Mouse (Mus musculus) heart, postnatal 0 days (tissue): ENCODE data around the gene Gpc5. TPM values are rescaled to one million over a fixed set of nuclear protein-coding genes. Genes with fewer than 3 reads are reported as not detected.

Source experiments
- ATAC-seq: fragments of 200-750 bp; cut with Nextera tagmentation; 2 replicates; pipeline ENCODE4 v1.8.0; 2017; ENCODE audit warnings: low read depth, moderate number of reproducible peaks, moderate library complexity; ENCODE audit not compliant: insufficient read depth
- DNase-seq: peaks from one replicate; pipeline ENCODE4 v3.0.0-alpha.2; 2016; ENCODE audit warnings: low spot score
- H3K27ac ChIP-seq: fragments of 300-500 bp; sonication (generic); 2 replicates; pipeline ENCODE4 v1.5.1; 2014; ENCODE audit warnings: low read depth, mild to moderate bottlenecking
- H3K27me3 ChIP-seq: fragments of 300-500 bp; sonication (generic); 2 replicates; pipeline ENCODE4 v1.6.1; 2014; ENCODE audit warnings: low read length, mixed read lengths; ENCODE audit not compliant: control insufficient read depth, insufficient read depth
- H3K36me3 ChIP-seq: fragments of 300-500 bp; sonication (generic); replicated peaks from 2 replicates; pipeline ENCODE4 v1.6.1; 2014; ENCODE audit warnings: low read length, mixed read lengths; ENCODE audit not compliant: control insufficient read depth, insufficient read depth
- H3K4me1 ChIP-seq: fragments of 300-500 bp; sonication (generic); 2 replicates; pipeline ENCODE4 v1.6.1; 2014; ENCODE audit warnings: antibody characterized with exemption; ENCODE audit not compliant: control insufficient read depth, insufficient read depth
- H3K4me2 ChIP-seq: fragments of 300-500 bp; sonication (generic); 2 replicates; pipeline ENCODE4 v1.6.1; 2014; ENCODE audit warnings: low read depth, mild to moderate bottlenecking, low read length, moderate library complexity
- H3K4me3 ChIP-seq: fragments of 300-500 bp; sonication (generic); 2 replicates; pipeline ENCODE4 v1.5.1; 2014; ENCODE audit warnings: low read depth, low read length
- H3K9ac ChIP-seq: fragments of 300-500 bp; sonication (generic); replicated peaks from 2 replicates; pipeline ENCODE4 v1.6.1; 2014; ENCODE audit warnings: low read depth, low read length, mixed read lengths
- H3K9me3 ChIP-seq: fragments of 300-500 bp; sonication (generic); replicated peaks from 2 replicates; pipeline ENCODE4 v1.6.1; 2016; ENCODE audit warnings: low read length; ENCODE audit not compliant: control insufficient read depth
- CTCF ChIP-seq: IDR thresholded peaks from 2 replicates; pipeline ENCODE4 v1.5.1; 2016; ENCODE audit warnings: antibody characterized with exemption, control low read depth, low read depth
- EP300 ChIP-seq: IDR thresholded peaks from 2 replicates; pipeline ENCODE4 v1.6.1; 2016; ENCODE audit warnings: antibody characterized with exemption, low read depth
- WGBS: fragments of 180-500 bp; shearing (Covaris S2); extraction: QIAGEN DNeasy Blood & Tissue Kit; methylation state at CpG from one replicate; pipeline ENCODE4 v1.1.7; 2014; 5-methylcytosine and 5-hydroxymethylcytosine counted together
- polyA plus RNA-seq: library from polyadenylated mRNA; unstranded; fragments of >200 nt; fragmentation: Nextera tagmentation; extraction: Ambion mirVana; gene quantifications from 2 replicates; pipeline ENCODE4 v1.2.1, GENCODE M21; 2015
- total RNA-seq: library from RNA; depleted of rRNA; stranded (reverse); fragments of >200 nt; gene quantifications from 2 replicates; pipeline ENCODE4 v1.2.3, GENCODE M21; 2014; ENCODE audit warnings: low replicate concordance

Gpc5 gene
- total and polyA plus RNA-seq, 2 experiments from 2014 or later, result not detected

DNA sequence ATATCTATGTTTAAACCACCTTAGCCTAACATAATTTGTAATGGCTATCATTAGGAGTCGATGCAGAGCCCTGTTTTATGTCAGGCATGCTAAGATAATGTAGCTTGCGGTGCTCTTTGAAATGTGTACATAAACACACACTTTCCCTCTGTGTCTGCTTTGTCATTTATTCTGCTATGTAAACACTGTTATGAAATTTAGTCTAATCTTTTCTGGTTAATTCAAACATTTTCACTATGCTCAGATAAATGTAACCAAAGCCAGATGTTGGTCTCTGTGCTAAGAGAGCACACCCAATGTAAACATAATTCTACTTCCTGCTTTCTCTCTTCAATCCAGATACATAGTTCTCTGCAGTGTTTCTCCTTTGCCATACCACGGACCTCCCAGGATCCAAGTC lies 1256.5 kb downstream of the Gpc5 start:
- no peaks in the 10 kb centered on the region for H3K9me3 ChIP-seq
- no peak overlapping the region for H3K9ac ChIP-seq
- H3K27me3 ChIP-seq, result no peaks in the 10 kb centered on the region
- DNase-seq (no peak), ATAC-seq (no peak)
- TF ChIP-seq CTCF, result no peak
- TF ChIP-seq EP300, result no peak
- H3K4me1 ChIP-seq, result no peaks in the 10 kb centered on the region
- H3K27ac ChIP-seq, result no peak overlapping the region
- H3K4me2 ChIP-seq, result no peak overlapping the region
- no peak overlapping the region for H3K4me3 ChIP-seq
- 45% methylated on average over 3 of the region's 3 CpGs for WGBS
- H3K36me3 ChIP-seq, result no peaks in the 10 kb centered on the region

DNA sequence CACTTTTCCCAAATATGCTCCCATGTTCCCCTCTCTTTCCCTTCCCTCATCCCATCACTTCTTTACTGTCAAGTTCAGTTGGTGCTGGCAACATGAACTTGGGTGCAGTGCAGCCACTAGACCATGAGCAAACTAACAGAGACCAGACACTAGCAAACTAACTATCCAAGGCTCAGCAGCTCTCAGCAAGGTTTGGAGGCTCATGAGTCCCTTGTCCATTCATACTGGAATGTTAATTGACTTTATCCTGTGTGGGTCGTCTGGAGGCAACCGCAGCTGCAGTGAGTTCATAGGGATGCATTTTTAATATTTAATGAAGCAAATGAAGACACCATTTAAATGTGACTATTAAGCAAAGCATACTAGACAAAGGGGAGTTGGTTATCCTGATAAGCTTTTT lies 1292.6 kb downstream of the Gpc5 start:
- Histone ChIP-seq H3K4me2 (no peak overlapping the region), H3K4me1 (no peaks in the 10 kb centered on the region), H3K9me3 (no peaks in the 10 kb centered on the region), H3K27ac (no peak overlapping the region), H3K4me3 (no peak overlapping the region), H3K9ac (no peak overlapping the region), H3K27me3 (no peaks in the 10 kb centered on the region), H3K36me3 (no peaks in the 10 kb centered on the region)
- no peak for TF ChIP-seq CTCF
- no peak for TF ChIP-seq EP300
- no peak for ATAC-seq
- 67% methylated on average over 2 of the region's 2 CpGs for WGBS
- DNase-seq, result no peak

DNA sequence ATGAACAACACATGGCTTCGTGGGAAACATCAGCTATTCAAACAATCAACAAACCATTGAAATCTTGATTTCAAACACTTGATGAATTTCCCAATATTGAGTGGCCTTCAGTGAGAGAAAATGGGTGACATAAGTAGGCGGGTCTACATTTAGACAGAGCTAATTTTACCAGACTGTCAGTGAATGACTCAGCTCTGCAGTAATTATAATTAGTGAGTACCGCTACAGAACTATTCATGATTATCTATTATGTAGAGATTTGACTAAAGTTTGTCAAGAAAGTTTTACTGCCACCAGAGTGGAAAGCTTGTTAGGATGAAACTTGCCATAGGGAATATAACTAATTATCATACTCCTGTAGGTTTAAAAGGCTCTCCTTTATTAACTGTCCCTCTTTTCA lies 1323.5 kb downstream of the Gpc5 start:
- no peaks in the 10 kb centered on the region for H3K36me3 ChIP-seq
- no peaks in the 10 kb centered on the region for H3K9me3 ChIP-seq
- no peak for ATAC-seq
- no peaks in the 10 kb centered on the region for H3K4me1 ChIP-seq
- no peak overlapping the region for H3K4me2 ChIP-seq
- H3K4me3 ChIP-seq, result no peak overlapping the region
- no peak overlapping the region for H3K27ac ChIP-seq
- DNase-seq, result no peak
- WGBS, result 65% methylated on average over 3 of the region's 3 CpGs
- no peak for TF ChIP-seq CTCF
- no peak for TF ChIP-seq EP300
- no peaks in the 10 kb centered on the region for H3K27me3 ChIP-seq
- no peak overlapping the region for H3K9ac ChIP-seq

DNA sequence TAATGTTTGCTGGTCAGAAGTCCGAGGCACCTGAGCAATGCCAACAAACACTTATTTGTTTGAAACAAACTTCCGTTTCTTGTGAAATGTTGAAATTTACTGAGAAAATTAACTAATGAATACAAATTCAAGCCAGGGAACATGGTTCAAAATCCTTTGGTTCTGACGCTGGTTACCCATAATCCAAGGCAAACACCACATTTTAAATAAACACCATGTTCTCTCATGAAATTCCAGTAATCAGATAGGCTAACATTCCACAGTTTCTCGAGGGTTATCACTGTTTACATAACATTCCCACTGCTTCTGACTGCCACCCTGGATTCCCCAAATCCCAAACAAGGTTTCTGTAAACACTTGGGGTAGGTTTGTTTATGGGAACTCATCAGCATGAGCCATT lies 1356.2 kb downstream of the Gpc5 start:
- DNase-seq, result no peak
- no peak for ATAC-seq
- Histone ChIP-seq H3K36me3 (no peaks in the 10 kb centered on the region), H3K9ac (no peak overlapping the region), H3K27ac (no peak overlapping the region), H3K9me3 (no peaks in the 10 kb centered on the region), H3K4me2 (no peak overlapping the region), H3K27me3 (no peaks in the 10 kb centered on the region), H3K4me3 (no peak overlapping the region), H3K4me1 (no peaks in the 10 kb centered on the region)
- TF ChIP-seq CTCF, result no peak
- no peak for TF ChIP-seq EP300
- 51% methylated on average over 4 of the region's 4 CpGs for WGBS

DNA sequence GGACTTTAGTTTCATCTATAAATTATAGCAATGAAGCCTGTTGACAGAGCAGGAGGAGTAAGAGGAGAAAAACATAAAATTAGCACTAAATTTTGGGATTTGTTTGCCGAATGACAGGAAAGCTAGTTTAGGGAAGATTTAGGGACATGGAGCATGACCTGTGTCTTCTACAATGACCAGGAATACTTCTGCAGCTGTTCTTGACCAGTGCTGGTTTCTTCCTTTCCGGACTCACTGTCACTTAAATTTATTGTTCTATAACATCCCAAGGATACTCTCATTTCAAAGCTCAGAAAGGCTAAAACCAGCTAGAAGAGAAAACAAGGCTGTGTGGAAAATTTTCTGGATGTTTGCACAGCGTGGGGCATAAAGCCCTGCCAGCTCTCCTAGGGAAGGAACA lies 1361.3 kb downstream of the Gpc5 start:
- Histone ChIP-seq H3K4me3 (no peak overlapping the region), H3K27ac (no peak overlapping the region), H3K9ac (no peak overlapping the region), H3K4me2 (no peak overlapping the region), H3K4me1 (no peaks in the 10 kb centered on the region), H3K36me3 (no peaks in the 10 kb centered on the region), H3K27me3 (no peaks in the 10 kb centered on the region), H3K9me3 (no peaks in the 10 kb centered on the region)
- DNase-seq (no peak), ATAC-seq (no peak)
- TF ChIP-seq EP300 (no peak), CTCF (no peak)
- 63% methylated on average over 3 of the region's 3 CpGs for WGBS

DNA sequence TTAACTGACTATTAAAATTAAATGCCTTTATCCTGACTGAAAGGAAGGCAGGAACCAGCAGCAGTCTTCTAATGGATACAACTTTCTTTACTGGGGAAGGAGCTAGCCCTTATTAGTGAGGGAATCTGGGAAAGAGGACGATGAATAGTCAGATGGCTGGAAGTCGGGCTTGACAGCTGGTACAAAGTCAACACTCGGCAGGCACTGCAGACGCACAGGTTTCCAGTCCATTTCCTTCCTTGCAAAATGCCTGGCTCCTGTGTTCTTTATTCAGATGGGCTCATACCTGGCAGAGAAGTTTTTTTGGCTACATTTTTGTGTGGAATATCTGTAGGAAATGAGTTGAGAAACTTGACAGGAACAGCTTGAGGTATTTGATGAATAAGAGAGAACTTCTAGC lies 1364.2 kb downstream of the Gpc5 start:
- Histone ChIP-seq H3K36me3 (no peaks in the 10 kb centered on the region), H3K4me3 (no peak overlapping the region), H3K4me1 (no peaks in the 10 kb centered on the region), H3K4me2 (no peak overlapping the region), H3K27me3 (no peaks in the 10 kb centered on the region), H3K9ac (no peak overlapping the region), H3K9me3 (no peaks in the 10 kb centered on the region), H3K27ac (no peak overlapping the region)
- DNase-seq, result no peak
- TF ChIP-seq CTCF (no peak), EP300 (no peak)
- no peak for ATAC-seq
- 62% methylated on average over 4 of the region's 4 CpGs for WGBS
